Mouse (Mus musculus): Measurements from ENCODE around the gene Mettl9. TPM values are rescaled to one million over a fixed set of nuclear protein-coding genes. Genes with fewer than 3 reads are reported as not detected.

Gene Mettl9
- total RNA-seq, 2 experiments from 2014 or later = 29.2 to 72.2 TPM

- no peak for ATAC-seq (replicated peaks; ENCODE audit: low FRiP score, poor library complexity, severe bottlenecking)
These were observed 54.5 kb downstream of the Mettl9 start for GRCm38 (mm10) chr7:121088745-121089144.

- ATAC-seq (replicated peaks; ENCODE audit: low FRiP score, poor library complexity, severe bottlenecking) = no peak
These were observed 56.5 kb downstream of the Mettl9 start for GRCm38 (mm10) chr7:121090748-121091147.

- ATAC-seq (replicated peaks; ENCODE audit: low FRiP score, poor library complexity, severe bottlenecking) = 0 out of 2 replicates have a peak, but pooled peaks have one; percentile 30
These were observed 58.8 kb downstream of the Mettl9 start for GRCm38 (mm10) chr7:121093026-121093425.

- no peak for ATAC-seq (replicated peaks; ENCODE audit: low FRiP score, poor library complexity, severe bottlenecking)
These were observed 64.6 kb downstream of the Mettl9 start for GRCm38 (mm10) chr7:121098614-121099389.

- ATAC-seq (replicated peaks; ENCODE audit: low FRiP score, poor library complexity, severe bottlenecking) = no peak
These were observed 73.6 kb downstream of the Mettl9 start for GRCm38 (mm10) chr7:121107851-121108250.

GRCm38 (mm10) chr7:121111321-121111720, 77.1 kb downstream of the Mettl9 start:
- ATAC-seq (replicated peaks; ENCODE audit: low FRiP score, poor library complexity, severe bottlenecking) = no peak

GRCm38 (mm10) chr7:121111762-121112161, 77.5 kb downstream of the Mettl9 start:
- ATAC-seq (replicated peaks; ENCODE audit: low FRiP score, poor library complexity, severe bottlenecking) = no peak

- ATAC-seq (replicated peaks; ENCODE audit: low FRiP score, poor library complexity, severe bottlenecking) = peak; percentile 72
These were observed 86.0 kb downstream of the Mettl9 start for GRCm38 (mm10) chr7:121120143-121120818.

Other genes with a start within 250 kb of the Mettl9 start
- gene Gm5737, start 222.1 kb upstream of the Mettl9 start, total RNA-seq (2015; ENCODE audit: low replicate concordance) = not detected in 2 replicates
- gene Gm5737, start 222.1 kb upstream of the Mettl9 start, total RNA-seq (2017; ENCODE audit: low replicate concordance) = not detected in 2 replicates
- 12.3 and 24.0 TPM in 2 replicates for gene Eef2k, start 191.6 kb upstream of the Mettl9 start, total RNA-seq (2015; ENCODE audit: low replicate concordance)
- gene Eef2k, start 191.6 kb upstream of the Mettl9 start, total RNA-seq (2017; ENCODE audit: low replicate concordance) = 77.4 and 97.0 TPM in 2 replicates
- gene Polr3e, start 116.7 kb upstream of the Mettl9 start, total RNA-seq (2015; ENCODE audit: low replicate concordance) = 3.1 and 3.3 TPM in 2 replicates
- 1.5 and 6.2 TPM in 2 replicates for gene Polr3e, start 116.7 kb upstream of the Mettl9 start, total RNA-seq (2017; ENCODE audit: low replicate concordance)
- gene Cdr2, start 52.1 kb upstream of the Mettl9 start, total RNA-seq (2015; ENCODE audit: low replicate concordance) = 501 and 553 TPM in 2 replicates
- 1,057 and 1,255 TPM in 2 replicates for gene Cdr2, start 52.1 kb upstream of the Mettl9 start, total RNA-seq (2017; ENCODE audit: low replicate concordance)
- not detected in 2 replicates for gene Mfsd13b, start 51.9 kb upstream of the Mettl9 start, total RNA-seq (2015; ENCODE audit: low replicate concordance)
- gene Mfsd13b, start 51.9 kb upstream of the Mettl9 start, total RNA-seq (2017; ENCODE audit: low replicate concordance) = 0.26 TPM in 1 of 2 replicates, not detected in the other
- gene Igsf6, start 40.1 kb downstream of the Mettl9 start, total RNA-seq (2015; ENCODE audit: low replicate concordance) = 143 and 177 TPM in 2 replicates
- gene Igsf6, start 40.1 kb downstream of the Mettl9 start, total RNA-seq (2017; ENCODE audit: low replicate concordance) = 89.2 and 93.5 TPM in 2 replicates
- not detected in 2 replicates for gene Otoa, start 47.2 kb downstream of the Mettl9 start, total RNA-seq (2015; ENCODE audit: low replicate concordance)
- not detected in 2 replicates for gene Otoa, start 47.2 kb downstream of the Mettl9 start, total RNA-seq (2017; ENCODE audit: low replicate concordance)